Mouse (Mus musculus) heart, postnatal 0 days (tissue): ENCODE data around the gene Bet1. TPM values are rescaled to one million over a fixed set of nuclear protein-coding genes. Genes with fewer than 3 reads are reported as not detected.

ENCODE experiments used
- ATAC-seq: fragments of 200-750 bp; cut with Nextera tagmentation; 2 replicates; pipeline ENCODE4 v1.8.0; 2017; ENCODE audit warnings: low read depth, moderate number of reproducible peaks, moderate library complexity; ENCODE audit not compliant: insufficient read depth
- DNase-seq: peaks from one replicate; pipeline ENCODE4 v3.0.0-alpha.2; 2016; ENCODE audit warnings: low spot score
- H3K27ac ChIP-seq: fragments of 300-500 bp; sonication (generic); 2 replicates; pipeline ENCODE4 v1.5.1; 2014; ENCODE audit warnings: low read depth, mild to moderate bottlenecking
- H3K27me3 ChIP-seq: fragments of 300-500 bp; sonication (generic); 2 replicates; pipeline ENCODE4 v1.6.1; 2014; ENCODE audit warnings: low read length, mixed read lengths; ENCODE audit not compliant: control insufficient read depth, insufficient read depth
- H3K36me3 ChIP-seq: fragments of 300-500 bp; sonication (generic); replicated peaks from 2 replicates; pipeline ENCODE4 v1.6.1; 2014; ENCODE audit warnings: low read length, mixed read lengths; ENCODE audit not compliant: control insufficient read depth, insufficient read depth
- H3K4me1 ChIP-seq: fragments of 300-500 bp; sonication (generic); 2 replicates; pipeline ENCODE4 v1.6.1; 2014; ENCODE audit warnings: antibody characterized with exemption; ENCODE audit not compliant: control insufficient read depth, insufficient read depth
- H3K4me2 ChIP-seq: fragments of 300-500 bp; sonication (generic); 2 replicates; pipeline ENCODE4 v1.6.1; 2014; ENCODE audit warnings: low read depth, mild to moderate bottlenecking, low read length, moderate library complexity
- H3K4me3 ChIP-seq: fragments of 300-500 bp; sonication (generic); 2 replicates; pipeline ENCODE4 v1.5.1; 2014; ENCODE audit warnings: low read depth, low read length
- H3K9ac ChIP-seq: fragments of 300-500 bp; sonication (generic); replicated peaks from 2 replicates; pipeline ENCODE4 v1.6.1; 2014; ENCODE audit warnings: low read depth, low read length, mixed read lengths
- H3K9me3 ChIP-seq: fragments of 300-500 bp; sonication (generic); replicated peaks from 2 replicates; pipeline ENCODE4 v1.6.1; 2016; ENCODE audit warnings: low read length; ENCODE audit not compliant: control insufficient read depth
- CTCF ChIP-seq: IDR thresholded peaks from 2 replicates; pipeline ENCODE4 v1.5.1; 2016; ENCODE audit warnings: antibody characterized with exemption, control low read depth, low read depth
- EP300 ChIP-seq: IDR thresholded peaks from 2 replicates; pipeline ENCODE4 v1.6.1; 2016; ENCODE audit warnings: antibody characterized with exemption, low read depth
- WGBS: fragments of 180-500 bp; shearing (Covaris S2); extraction: QIAGEN DNeasy Blood & Tissue Kit; methylation state at CpG from one replicate; pipeline ENCODE4 v1.1.7; 2014; 5-methylcytosine and 5-hydroxymethylcytosine counted together
- polyA plus RNA-seq: library from polyadenylated mRNA; unstranded; fragments of >200 nt; fragmentation: Nextera tagmentation; extraction: Ambion mirVana; gene quantifications from 2 replicates; pipeline ENCODE4 v1.2.1, GENCODE M21; 2015
- total RNA-seq: library from RNA; depleted of rRNA; stranded (reverse); fragments of >200 nt; gene quantifications from 2 replicates; pipeline ENCODE4 v1.2.3, GENCODE M21; 2014; ENCODE audit warnings: low replicate concordance; rRNA removed

Gene Bet1
- total RNA-seq, result 15.3 and 43.8 TPM in 2 replicates
- polyA plus RNA-seq, result 39.0 and 49.3 TPM in 2 replicates

GRCm38 (mm10) chr6:4086663-4087454 lies at the start of gene Bet1:
Gene Bet1 (minus strand): TSS chr6:4086972.
- Histone ChIP-seq H3K4me3 (peak within 1 kb of the TSS; percentile 77), H3K27ac (peak within 1 kb of the TSS; percentile 65), H3K36me3 (no peaks in the 10 kb centered on the region), H3K4me2 (peak within 1 kb of the TSS; percentile 61), H3K9me3 (no peaks in the 10 kb centered on the region), H3K27me3 (no peaks in the 10 kb centered on the region), H3K4me1 (0 out of 2 replicates have a peak, but pooled peaks cover 4% of the 10 kb centered on the region), H3K9ac (peak within 1 kb of the TSS; percentile 83)
- WGBS, result 2% methylated on average over 24 of the region's 24 CpGs
- ATAC-seq (peak; percentile 100), DNase-seq (peak; percentile 98)
- TF ChIP-seq CTCF, result no peak
- peak; percentile 62; the same call in 1 of the 2 replicates for TF ChIP-seq EP300

- Histone ChIP-seq H3K36me3 (no peaks in the 10 kb centered on the region), H3K27ac (no peak overlapping the region), H3K4me2 (no peak overlapping the region), H3K4me3 (no peak overlapping the region), H3K9ac (no peak overlapping the region), H3K27me3 (no peaks in the 10 kb centered on the region), H3K9me3 (no peaks in the 10 kb centered on the region), H3K4me1 (no peaks in the 10 kb centered on the region)
- WGBS, result 52% methylated on average over 7 of the region's 7 CpGs
- ATAC-seq (no peak), DNase-seq (no peak)
- no peak for TF ChIP-seq EP300
- no peak for TF ChIP-seq CTCF
These were observed 45.5 kb upstream of the Bet1 start for GRCm38 (mm10) chr6:4132239-4132638.

- no peak overlapping the region for H3K4me3 ChIP-seq
- no peaks in the 10 kb centered on the region for H3K4me1 ChIP-seq
- H3K36me3 ChIP-seq, result no peaks in the 10 kb centered on the region
- WGBS, result 61% methylated on average over 2 of the region's 2 CpGs
- H3K9me3 ChIP-seq, result no peaks in the 10 kb centered on the region
- H3K4me2 ChIP-seq, result no peak overlapping the region
- H3K27ac ChIP-seq, result no peak overlapping the region
- TF ChIP-seq EP300, result no peak
- no peak for TF ChIP-seq CTCF
- no peaks in the 10 kb centered on the region for H3K27me3 ChIP-seq
- ATAC-seq (no peak), DNase-seq (no peak)
- H3K9ac ChIP-seq, result no peak overlapping the region
These were observed 44.4 kb upstream of the Bet1 start for GRCm38 (mm10) chr6:4131149-4131548.

- TF ChIP-seq CTCF (no peak), EP300 (no peak)
- no peaks in the 10 kb centered on the region for H3K27me3 ChIP-seq
- no peak overlapping the region for H3K27ac ChIP-seq
- no peak overlapping the region for H3K9ac ChIP-seq
- ATAC-seq, result no peak
- H3K4me2 ChIP-seq, result no peak overlapping the region
- H3K36me3 ChIP-seq, result no peaks in the 10 kb centered on the region
- H3K4me1 ChIP-seq, result no peaks in the 10 kb centered on the region
- H3K9me3 ChIP-seq, result no peaks in the 10 kb centered on the region
- 56% methylated on average over 1 of the region's 1 CpGs for WGBS
- no peak for DNase-seq
- no peak overlapping the region for H3K4me3 ChIP-seq
These were observed 31.8 kb upstream of the Bet1 start for GRCm38 (mm10) chr6:4118611-4119010.

- no peaks in the 10 kb centered on the region for H3K9me3 ChIP-seq
- H3K9ac ChIP-seq, result no peak overlapping the region
- TF ChIP-seq CTCF (no peak), EP300 (no peak)
- H3K27me3 ChIP-seq, result no peaks in the 10 kb centered on the region
- H3K27ac ChIP-seq, result no peak overlapping the region
- no peak overlapping the region for H3K4me2 ChIP-seq
- H3K36me3 ChIP-seq, result no peaks in the 10 kb centered on the region
- no peak for ATAC-seq
- 63% methylated on average over 2 of the region's 2 CpGs for WGBS
- no peak overlapping the region for H3K4me3 ChIP-seq
- H3K4me1 ChIP-seq, result 0 out of 2 replicates have a peak, but pooled peaks cover 4% of the 10 kb centered on the region
- no peak for DNase-seq
These were observed 3.7 kb upstream of the Bet1 start for GRCm38 (mm10) chr6:4090423-4090822.
